Mouse (Mus musculus): Measurements from ENCODE around the gene Prr7.

GRCm38 (mm10) chr13:55463399-55464026 is 554 bp upstream of the Prr7 start:
- TF ChIP-seq MYOG (IDR thresholded peaks at IDR 0.05; ENCODE audit: control insufficient read depth in 1 of 3, insufficient read depth in 1 of 3, insufficient read length in 2 of 3, low read depth in 2 of 3), result no peak
- TF ChIP-seq POLR2A (IDR thresholded peaks at IDR 0.05; ENCODE audit: insufficient read length, low read depth), result no peak
- TF ChIP-seq USF1 (IDR thresholded peaks at IDR 0.05; ENCODE audit: low read depth), result no peak
- peak; percentile 12 for TF ChIP-seq POLR2AphosphoS2 (IDR thresholded peaks at IDR 0.05; ENCODE audit: insufficient read length, low read depth)
- TF ChIP-seq TCF12 (IDR thresholded peaks at IDR 0.05; ENCODE audit: insufficient read depth, poor library complexity, severe bottlenecking), result no peak
- no peak for TF ChIP-seq SRF (IDR thresholded peaks at IDR 0.05; ENCODE audit: control insufficient read depth, insufficient read length, low read depth)
- TF ChIP-seq E2F4 (IDR thresholded peaks at IDR 0.05; ENCODE audit: insufficient read depth), result no peak
- TF ChIP-seq MAX (IDR thresholded peaks at IDR 0.05; ENCODE audit: low read depth), result no peak
- TF ChIP-seq CEBPB (IDR thresholded peaks at IDR 0.05; ENCODE audit: insufficient read depth, poor library complexity, severe bottlenecking), result no peak
- no peak for TF ChIP-seq MYOD1 (IDR thresholded peaks at IDR 0.05; ENCODE audit: control insufficient read depth in 1 of 3, insufficient read length in 2 of 3, low read depth in 2 of 3)

Data from myocyte (in vitro differentiated cells).